Mouse (Mus musculus) stomach, embryonic 14.5 days (tissue): ENCODE measurements at regions not wholly inside any gene's neighbourhood (a gene's known extent, or its start where the extent isn't known, plus 50 kb on each side); places are given as distances from the start of the nearest gene placed in this dataset.
"Not testable (repeated sequence)": the region's sequence is repeated elsewhere in the genome, so short reads cannot be mapped to it uniquely, and the experiment has no call there.

ENCODE experiments used
- ATAC-seq: fragments of 200-750 bp; cut with Nextera tagmentation; 2 replicates; pipeline ENCODE4 v1.8.0; 2017; ENCODE audit warnings: low read depth, moderate TSS enrichment; ENCODE audit not compliant: insufficient number of reproducible peaks, insufficient read depth, low FRiP score
- H3K27ac ChIP-seq: fragments of 300-500 bp; sonication (generic); 2 replicates; pipeline ENCODE4 v1.5.1; 2014; ENCODE audit warnings: mild to moderate bottlenecking, low read length, moderate library complexity, mixed read lengths
- H3K27me3 ChIP-seq: fragments of 300-500 bp; sonication (generic); 2 replicates; pipeline ENCODE4 v1.6.1; 2014; ENCODE audit warnings: low read length, control low read depth, mixed read lengths; ENCODE audit not compliant: control insufficient read depth, insufficient read depth
- H3K36me3 ChIP-seq: fragments of 300-500 bp; sonication (generic); 2 replicates; pipeline ENCODE4 v1.6.1; 2014; ENCODE audit warnings: mild to moderate bottlenecking, control low read depth, low read length, moderate library complexity, mixed read lengths; ENCODE audit not compliant: control insufficient read depth, insufficient read depth
- H3K4me1 ChIP-seq: fragments of 300-500 bp; sonication (generic); 2 replicates; pipeline ENCODE4 v1.6.1; 2014; ENCODE audit warnings: low read length, control low read depth, mixed read lengths; ENCODE audit not compliant: control insufficient read depth, insufficient read depth
- H3K4me2 ChIP-seq: fragments of 300-500 bp; sonication (generic); replicated peaks from 2 replicates; pipeline ENCODE4 v1.6.1; 2014; ENCODE audit warnings: low read depth, low read length, control low read depth
- H3K4me3 ChIP-seq: fragments of 300-500 bp; sonication (generic); 2 replicates; pipeline ENCODE4 v1.5.1; 2014; ENCODE audit warnings: low read depth, low read length, control low read depth
- H3K9ac ChIP-seq: fragments of 300-500 bp; sonication (generic); replicated peaks from 2 replicates; pipeline ENCODE4 v1.6.1; 2014; ENCODE audit warnings: low read depth, mild to moderate bottlenecking, control low read depth, low read length, moderate library complexity, mixed read lengths
- H3K9me3 ChIP-seq: fragments of 300-500 bp; sonication (generic); 2 replicates; pipeline ENCODE4 v1.6.1; 2016; ENCODE audit warnings: low read depth, low read length, control low read depth; ENCODE audit not compliant: control insufficient read depth
- WGBS: fragments of 180-500 bp; shearing (Covaris S2); extraction: QIAGEN DNeasy Blood & Tissue Kit; methylation state at CpG from one replicate; pipeline ENCODE4 v1.1.7; 2014; 5-methylcytosine and 5-hydroxymethylcytosine counted together

- H3K9ac ChIP-seq = no peak overlapping the region
- no peak overlapping the region for H3K4me2 ChIP-seq
- peaks cover 16% of the 10 kb centered on the region for H3K4me1 ChIP-seq
- H3K9me3 ChIP-seq = no peaks in the 10 kb centered on the region
- 59% methylated on average over 3 of the region's 3 CpGs for WGBS
- H3K27me3 ChIP-seq = no peaks in the 10 kb centered on the region
- no peaks in the 10 kb centered on the region for H3K36me3 ChIP-seq
- H3K4me3 ChIP-seq = no peak overlapping the region
- ATAC-seq = no peak
- no peak overlapping the region for H3K27ac ChIP-seq
Observed at GRCm38 (mm10) chr12:77596676-77597075, 358.8 kb downstream of the Fut8 start.

- H3K9ac ChIP-seq = no peak overlapping the region
- ATAC-seq = peak; percentile 87; the same call in 1 of the 2 replicates
Observed at GRCm38 (mm10) chr12:77597627-77598333, 359.9 kb downstream of the Fut8 start.

GRCm38 (mm10) chr12:77598334-77598715 is 360.4 kb downstream of the Fut8 start:
- 28% methylated on average over 7 of the region's 7 CpGs for WGBS
- H3K36me3 ChIP-seq = no peaks in the 10 kb centered on the region
- no peak for ATAC-seq
- no peaks in the 10 kb centered on the region for H3K9me3 ChIP-seq
- peak overlapping the region; percentile 45 for H3K27ac ChIP-seq
- H3K4me1 ChIP-seq = peaks cover 16% of the 10 kb centered on the region
- no peaks in the 10 kb centered on the region for H3K27me3 ChIP-seq
- H3K4me3 ChIP-seq = no peak overlapping the region
- H3K9ac ChIP-seq = no peak overlapping the region
- H3K4me2 ChIP-seq = no peak overlapping the region

More at GRCm38 (mm10) chr12:77597627-77598333, 359.9 kb downstream of the Fut8 start:
- Histone ChIP-seq H3K36me3 (no peaks in the 10 kb centered on the region), H3K4me1 (peaks cover 16% of the 10 kb centered on the region), H3K4me2 (no peak overlapping the region), H3K4me3 (no peak overlapping the region), H3K27ac (peak overlapping the region; percentile 45; the same call in 1 of the 2 replicates), H3K9me3 (no peaks in the 10 kb centered on the region), H3K27me3 (no peaks in the 10 kb centered on the region)
- 18% methylated on average over 3 of the region's 3 CpGs for WGBS

GRCm38 (mm10) chr12:77599391-77599790 is 361.5 kb downstream of the Fut8 start:
- Histone ChIP-seq H3K4me2 (no peak overlapping the region), H3K4me1 (peaks cover 16% of the 10 kb centered on the region), H3K9me3 (no peaks in the 10 kb centered on the region), H3K27ac (no peak overlapping the region), H3K36me3 (no peaks in the 10 kb centered on the region), H3K27me3 (no peaks in the 10 kb centered on the region), H3K9ac (no peak overlapping the region), H3K4me3 (no peak overlapping the region)
- 51% methylated on average over 2 of the region's 2 CpGs for WGBS
- no peak for ATAC-seq

- Histone ChIP-seq H3K9me3 (no peaks in the 10 kb centered on the region), H3K36me3 (no peaks in the 10 kb centered on the region), H3K27ac (no peak overlapping the region), H3K4me1 (no peaks in the 10 kb centered on the region; the same call in 1 of the 2 replicates), H3K4me2 (no peak overlapping the region), H3K27me3 (no peaks in the 10 kb centered on the region), H3K9ac (no peak overlapping the region), H3K4me3 (no peak overlapping the region)
- no peak for ATAC-seq
- 86% methylated on average over 12 of the region's 12 CpGs for WGBS
Observed at GRCm38 (mm10) chr12:77603832-77604501, 366.0 kb downstream of the Fut8 start.

- Histone ChIP-seq H3K4me3 (no peak overlapping the region), H3K9ac (no peak overlapping the region), H3K4me2 (no peak overlapping the region), H3K27ac (no peak overlapping the region), H3K4me1 (no peaks in the 10 kb centered on the region), H3K36me3 (no peaks in the 10 kb centered on the region), H3K9me3 (no peaks in the 10 kb centered on the region), H3K27me3 (no peaks in the 10 kb centered on the region)
- 93% methylated on average over 3 of the region's 3 CpGs for WGBS
- ATAC-seq = no peak
Observed at GRCm38 (mm10) chr12:77617552-77617951, 379.6 kb downstream of the Fut8 start.

- ATAC-seq = no peak
Observed at GRCm38 (mm10) chr12:77622243-77622642, 384.3 kb downstream of the Fut8 start.

GRCm38 (mm10) chr12:77624323-77624722 is 386.4 kb downstream of the Fut8 start:
- 95% methylated on average over 14 of the region's 14 CpGs for whole genome bisulfite sequencing
- H3K9ac ChIP-seq, H3K4me1 ChIP-seq, H3K27me3 ChIP-seq, H3K4me2 ChIP-seq, H3K9me3 ChIP-seq, H3K4me3 ChIP-seq, H3K36me3 ChIP-seq, H3K27ac ChIP-seq, ATAC-seq: not testable (repeated sequence)

More at GRCm38 (mm10) chr12:77622243-77622642, 384.3 kb downstream of the Fut8 start:
- Histone ChIP-seq H3K27me3 (no peaks in the 10 kb centered on the region), H3K27ac (no peak overlapping the region), H3K4me3 (no peak overlapping the region), H3K9ac (no peak overlapping the region), H3K9me3 (no peaks in the 10 kb centered on the region), H3K4me1 (no peaks in the 10 kb centered on the region), H3K4me2 (no peak overlapping the region), H3K36me3 (no peaks in the 10 kb centered on the region)
